Mouse (Mus musculus): ENCODE measurements around the gene Kmt2b.

Gene Kmt2b

GRCm38 (mm10) chr7:30588676-30589434 lies at the start of gene Kmt2b:
Kmt2b (minus strand) TSS chr7:30588726.
- peak; percentile 90 for ATAC-seq (ENCODE audit: low TSS enrichment)

GRCm38 (mm10) chr7:30636395-30636794 lies 47.9 kb upstream of the Kmt2b start:
- no peak for ATAC-seq (ENCODE audit: low TSS enrichment)

GRCm38 (mm10) chr7:30635752-30636151 lies 47.2 kb upstream of the Kmt2b start, which contains the start of gene Etv2:
Etv2 (minus strand) TSS chr7:30635852.
- ATAC-seq (ENCODE audit: low TSS enrichment), result no peak

- no peak for ATAC-seq (ENCODE audit: low TSS enrichment)
Measured at GRCm38 (mm10) chr7:30634621-30635020, 46.1 kb upstream of the Kmt2b start.

- no peak for ATAC-seq (ENCODE audit: low TSS enrichment)
Measured at GRCm38 (mm10) chr7:30633762-30634412, 45.4 kb upstream of the Kmt2b start.

- no peak for ATAC-seq (ENCODE audit: low TSS enrichment)
Measured at GRCm38 (mm10) chr7:30629013-30629412, 40.5 kb upstream of the Kmt2b start.

- ATAC-seq (ENCODE audit: low TSS enrichment), result no peak
Measured at GRCm38 (mm10) chr7:30626647-30627046, 38.1 kb upstream of the Kmt2b start.

GRCm38 (mm10) chr7:30625530-30626384 lies 37.2 kb upstream of the Kmt2b start, which contains the start of gene Cox6b1:
Cox6b1 (minus strand) TSS chr7:30626151.
- peak; percentile 97 for ATAC-seq (ENCODE audit: low TSS enrichment)

- no peak for ATAC-seq (ENCODE audit: low TSS enrichment)
Measured at GRCm38 (mm10) chr7:30619202-30619601, 30.7 kb upstream of the Kmt2b start.

GRCm38 (mm10) chr7:30618658-30619057 lies 30.1 kb upstream of the Kmt2b start:
- no peak for ATAC-seq (ENCODE audit: low TSS enrichment)

- ATAC-seq (ENCODE audit: low TSS enrichment), result no peak
Measured at GRCm38 (mm10) chr7:30615049-30615760, 26.7 kb upstream of the Kmt2b start.

- no peak for ATAC-seq (ENCODE audit: low TSS enrichment)
Measured at GRCm38 (mm10) chr7:30614454-30614853, 25.9 kb upstream of the Kmt2b start.

- ATAC-seq (ENCODE audit: low TSS enrichment), result no peak
Measured at GRCm38 (mm10) chr7:30613529-30614112, 25.1 kb upstream of the Kmt2b start.

GRCm38 (mm10) chr7:30612654-30613402 lies 24.3 kb upstream of the Kmt2b start, which contains the start of gene Upk1a:
Upk1a (minus strand) TSS chr7:30612847.
- no peak for ATAC-seq (ENCODE audit: low TSS enrichment)

GRCm38 (mm10) chr7:30610043-30610442 lies 21.5 kb upstream of the Kmt2b start:
- ATAC-seq (ENCODE audit: low TSS enrichment), result no peak

- no peak for ATAC-seq (ENCODE audit: low TSS enrichment)
Measured at GRCm38 (mm10) chr7:30608476-30608875, 19.9 kb upstream of the Kmt2b start.

GRCm38 (mm10) chr7:30607706-30608309 lies 19.3 kb upstream of the Kmt2b start:
- no peak for ATAC-seq (ENCODE audit: low TSS enrichment)

- no peak for ATAC-seq (ENCODE audit: low TSS enrichment)
Measured at GRCm38 (mm10) chr7:30604944-30605343, 16.4 kb upstream of the Kmt2b start.

- ATAC-seq (ENCODE audit: low TSS enrichment), result no peak
Measured at GRCm38 (mm10) chr7:30604424-30604823, 15.9 kb upstream of the Kmt2b start.

GRCm38 (mm10) chr7:30602583-30602982 lies 14.1 kb upstream of the Kmt2b start:
- ATAC-seq (ENCODE audit: low TSS enrichment), result no peak

Measured in frontal cortex, adult (tissue).